Mouse (Mus musculus): ENCODE data around the gene Pdzd3. TPM values are rescaled to one million over a fixed set of nuclear protein-coding genes. Genes with fewer than 3 reads are reported as not detected.
"Not testable (repeated sequence)": the region's sequence is repeated elsewhere in the genome, so short reads cannot be mapped to it uniquely, and the experiment has no call there.

Gene Pdzd3
- total RNA-seq (2021): under 1 TPM; 0.57 to 0.82 TPM

GRCm38 (mm10) chr9:44251314-44251713 is at the start of gene Pdzd3:
Gene Pdzd3 (minus strand): TSS chr9:44251471.
- intact Hi-C loops (cut with DNase I): no loop called here
- DNase-seq (ENCODE audit: low spot score in 2 of 2): no peak

- intact Hi-C loops (cut with DNase I); DNase-seq (ENCODE audit: low spot score in 2 of 2): not testable (repeated sequence)
These were observed 48.7 kb upstream of the Pdzd3 start for GRCm38 (mm10) chr9:44300001-44300400.

DNA sequence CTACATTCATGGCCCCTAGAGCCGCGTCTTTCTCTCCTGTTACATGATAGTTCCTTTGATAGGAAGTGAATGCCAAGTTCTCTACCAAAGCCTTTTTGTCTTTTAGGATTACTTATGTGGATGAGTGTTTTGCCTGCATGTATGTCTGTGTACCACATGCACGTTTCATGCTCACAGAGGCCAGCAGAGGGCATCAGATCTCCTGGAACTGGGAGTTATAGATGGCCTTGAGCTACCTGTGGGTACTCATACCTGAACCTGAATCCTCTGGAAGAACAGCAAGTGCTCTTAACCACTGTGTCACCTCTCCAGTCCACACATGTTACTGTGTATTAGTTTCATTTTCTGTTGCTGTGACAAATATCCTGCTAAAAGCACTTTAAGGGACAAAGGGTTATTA is 41.2 kb upstream of the Pdzd3 start:
- no peak for DNase-seq (ENCODE audit: low spot score in 2 of 2)
- intact Hi-C loops (cut with DNase I): no loop called here

DNA sequence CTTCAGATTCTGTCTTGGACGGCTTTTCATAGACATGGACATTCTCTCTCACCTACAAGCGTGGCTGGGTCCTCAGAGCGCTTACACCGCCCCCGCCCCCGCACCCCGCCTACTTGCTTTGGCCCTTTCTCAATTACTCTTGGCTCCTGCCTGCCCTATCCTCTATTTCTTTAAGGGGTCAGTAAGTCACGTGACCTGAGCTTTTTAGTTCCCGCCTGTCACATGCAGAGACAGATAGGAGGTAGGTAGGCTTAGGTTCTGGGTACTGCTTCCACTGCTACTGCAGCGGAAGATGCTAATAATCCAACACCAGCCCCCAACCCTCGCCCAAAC is 37.7 kb upstream of the Pdzd3 start:
- DNase-seq (ENCODE audit: low spot score in 2 of 2): no peak
- intact Hi-C loops (cut with DNase I): no loop called here

GRCm38 (mm10) chr9:44288076-44288958 is 37.0 kb upstream of the Pdzd3 start, which contains the start of gene Abcg4:
Gene Abcg4 (minus strand): TSS chr9:44288615.
- intact Hi-C loops (cut with DNase I): no loop called here
- DNase-seq (ENCODE audit: low spot score in 2 of 2): peak; percentile 66 to 75

DNA sequence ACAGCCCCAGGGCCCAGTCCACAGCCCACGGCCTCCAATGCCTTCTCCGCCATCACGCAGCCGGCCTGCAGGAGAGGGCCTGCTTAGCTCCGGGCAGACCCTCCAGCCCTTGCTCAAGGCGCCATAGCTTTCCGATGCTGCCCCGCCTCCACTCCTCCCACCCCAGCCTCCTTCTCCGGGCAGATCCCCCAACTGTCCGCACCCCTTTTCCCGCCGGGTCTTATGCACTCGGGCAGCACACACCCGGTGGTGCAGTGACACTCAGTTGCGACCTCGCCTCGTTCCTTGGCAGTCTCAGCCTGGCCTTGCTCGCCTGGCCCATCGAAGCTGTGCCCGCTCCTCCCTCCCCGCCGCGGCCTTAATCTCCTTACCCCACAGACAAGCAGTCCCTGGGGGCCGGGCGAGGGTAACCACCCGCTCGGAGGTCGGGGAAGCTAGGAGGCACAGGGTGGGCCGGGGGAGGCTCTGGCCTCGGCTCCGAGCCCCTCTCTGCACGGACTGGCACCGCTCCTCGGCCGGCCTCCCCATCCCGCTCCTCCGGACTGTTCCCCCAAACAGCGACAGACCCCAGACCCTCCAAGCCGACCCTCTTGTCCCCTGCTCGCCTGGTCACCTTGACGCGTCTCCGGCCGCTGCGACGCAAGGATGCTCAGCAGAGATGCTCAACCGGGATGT is 36.3 kb upstream of the Pdzd3 start:
- intact Hi-C loops (cut with DNase I): no loop called here
- DNase-seq (ENCODE audit: low spot score in 2 of 2): peak; percentile 36 to 52

- peak in 1 of 2 experiments; percentile 18 for DNase-seq (ENCODE audit: low spot score in 2 of 2)
- intact Hi-C loops (cut with DNase I): no loop called here
These were observed 35.7 kb upstream of the Pdzd3 start for GRCm38 (mm10) chr9:44287003-44287400.

GRCm38 (mm10) chr9:44286256-44286850 is 35.1 kb upstream of the Pdzd3 start:
- DNase-seq (ENCODE audit: low spot score in 2 of 2): no peak
- intact Hi-C loops (cut with DNase I): no loop called here

DNA sequence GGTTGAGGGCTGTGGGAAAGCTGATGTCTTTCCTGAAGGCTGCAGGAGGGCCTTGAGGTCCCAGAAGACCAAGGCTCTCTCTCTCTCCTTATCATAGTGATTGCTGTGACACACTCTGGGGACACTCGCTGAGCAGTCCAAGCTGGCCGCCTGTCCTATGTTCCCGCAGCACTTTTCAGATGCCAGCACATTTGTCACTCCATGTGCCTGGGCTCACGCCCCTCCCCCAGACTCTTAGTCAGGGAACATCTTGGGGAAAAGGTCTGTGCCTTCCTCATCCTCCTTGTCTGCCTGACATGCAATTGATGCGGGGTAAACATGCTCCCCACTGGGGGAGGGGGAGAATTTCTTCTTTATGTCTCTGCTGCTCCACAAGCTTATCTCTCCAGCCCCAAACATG is 31.9 kb upstream of the Pdzd3 start:
- intact Hi-C loops (cut with DNase I): no loop called here
- no peak for DNase-seq (ENCODE audit: low spot score in 2 of 2)

- DNase-seq (ENCODE audit: low spot score in 2 of 2): no peak
- intact Hi-C loops (cut with DNase I): no loop called here
These were observed 18.7 kb upstream of the Pdzd3 start for GRCm38 (mm10) chr9:44269973-44270372.

DNA sequence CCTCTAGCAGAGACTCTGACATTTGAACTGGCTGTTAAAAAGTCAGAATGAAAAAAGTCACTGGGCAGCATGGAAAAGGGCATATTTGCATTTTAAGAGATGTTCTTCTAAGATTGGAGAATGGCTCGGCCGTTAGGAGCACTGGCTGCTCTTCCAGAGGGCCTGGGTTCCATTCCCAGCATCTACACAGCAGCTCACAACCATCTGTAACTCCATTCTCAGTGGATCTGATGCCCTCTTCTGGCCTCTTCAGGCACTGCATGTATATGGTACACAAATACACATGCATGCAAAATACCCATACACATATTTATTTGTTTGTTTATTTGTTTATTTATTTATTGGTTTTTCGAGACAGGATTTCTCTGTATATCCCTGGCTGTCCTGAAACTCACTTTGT is 17.8 kb upstream of the Pdzd3 start:
- intact Hi-C loops (cut with DNase I): no loop called here
- DNase-seq (ENCODE audit: low spot score in 2 of 2): no peak

GRCm38 (mm10) chr9:44268432-44268831 is 17.2 kb upstream of the Pdzd3 start, which contains the start of gene Nlrx1:
Gene Nlrx1 (minus strand): TSS chr9:44268599.
- DNase-seq (ENCODE audit: low spot score in 2 of 2): no peak
- intact Hi-C loops (cut with DNase I): loop anchor here (1.0 kb wide), 1 partner anchor 30 kb away; no protein-coding TSS in a partner anchor

DNA sequence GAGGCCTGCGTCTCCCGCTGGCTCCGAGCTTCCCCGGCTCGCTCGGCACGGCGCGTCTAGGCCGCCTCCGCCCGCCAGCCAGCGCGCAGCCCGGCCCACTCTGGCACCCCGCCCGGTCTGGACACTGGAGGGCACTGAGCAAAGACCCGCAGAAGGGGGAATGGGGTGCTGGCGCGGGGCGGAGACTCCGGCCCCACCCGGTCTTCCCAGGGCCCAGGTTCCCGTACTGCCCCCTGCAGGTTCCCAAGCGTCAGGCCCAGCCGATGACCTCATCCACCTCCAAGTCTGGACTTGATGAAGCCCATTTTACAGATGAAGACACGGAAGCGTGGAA is 16.7 kb upstream of the Pdzd3 start:
- peak; percentile 81 to 84 for DNase-seq (ENCODE audit: low spot score in 2 of 2)
- intact Hi-C loops (cut with DNase I): loop anchor here (1.0 kb wide), 1 partner anchor 30 kb away; no protein-coding TSS in a partner anchor

DNA sequence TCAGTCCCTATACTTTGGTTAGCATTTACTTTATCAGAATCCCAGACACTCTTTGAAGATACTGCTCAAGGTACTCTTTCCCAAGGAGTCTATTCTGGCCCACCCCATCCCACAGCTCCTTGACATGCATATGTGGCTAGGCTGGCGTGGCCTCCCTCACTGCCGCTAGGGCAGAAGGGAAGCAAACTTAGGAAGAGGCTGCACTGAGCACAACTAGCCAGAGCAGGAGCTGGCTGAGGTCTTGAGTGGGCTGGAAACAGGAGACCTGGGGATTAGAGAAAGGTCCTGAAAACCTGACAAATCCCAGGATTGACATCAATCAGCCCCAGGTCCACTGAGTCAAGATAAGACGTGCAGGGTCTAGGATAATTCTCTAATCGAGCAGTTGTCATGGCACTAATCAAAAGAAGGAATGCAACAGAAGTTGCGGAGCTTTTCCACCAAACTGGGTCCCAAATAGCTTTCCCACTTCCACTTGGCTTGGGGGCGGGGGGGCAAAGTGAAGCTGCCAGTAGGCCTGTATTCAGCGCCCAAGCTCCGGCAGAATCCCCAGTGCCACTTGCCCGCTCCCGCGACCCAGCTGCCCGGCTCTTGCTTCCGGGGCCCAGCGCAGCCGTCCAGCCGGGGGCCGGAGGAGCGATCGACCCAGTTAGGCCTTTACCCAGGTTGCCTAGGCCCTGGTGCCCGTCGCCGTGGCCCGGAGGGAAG is 16.2 kb upstream of the Pdzd3 start:
- no peak for DNase-seq (ENCODE audit: low spot score in 2 of 2)
- intact Hi-C loops (cut with DNase I): loop anchor here (1.0 kb wide), 1 partner anchor 29 kb away; no protein-coding TSS in a partner anchor

DNA sequence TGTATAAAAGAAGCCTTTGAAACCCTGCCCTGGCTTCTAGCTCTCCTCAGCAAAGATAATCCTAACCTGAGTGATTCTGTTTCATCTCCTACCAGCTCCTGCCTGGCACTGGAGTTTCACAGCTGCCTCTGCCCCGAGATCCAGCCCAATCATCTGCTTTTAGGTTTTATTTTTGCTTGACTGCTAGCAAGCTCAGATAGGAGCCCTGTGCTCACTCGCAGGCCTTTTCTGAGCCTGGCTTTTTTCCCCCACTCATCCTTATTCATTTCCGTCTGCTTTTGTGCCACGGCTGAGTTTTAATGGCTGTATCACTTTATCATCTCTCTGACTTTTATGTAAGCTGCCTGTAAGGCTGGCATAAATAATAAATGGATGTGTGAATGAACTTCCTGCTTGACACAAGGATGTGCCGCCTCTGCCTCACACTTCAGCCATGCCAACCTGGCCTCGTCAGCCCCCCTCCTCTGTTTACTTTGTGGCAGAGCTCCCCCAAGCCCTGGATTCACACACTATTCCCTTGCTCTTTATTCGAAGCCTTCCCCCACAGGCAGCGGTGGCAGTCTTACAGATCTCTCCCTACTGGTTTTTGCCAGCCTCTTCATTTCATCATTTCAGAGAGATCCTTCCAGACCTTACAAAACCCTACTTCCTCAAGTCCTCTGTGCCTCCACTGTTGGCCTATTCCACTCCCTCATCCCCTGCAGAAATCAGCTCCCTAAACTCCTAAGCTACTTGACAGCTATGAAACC is 15.4 kb upstream of the Pdzd3 start:
- peak; percentile 49 to 54 for DNase-seq (ENCODE audit: low spot score in 2 of 2)
- intact Hi-C loops (cut with DNase I): no loop called here

GRCm38 (mm10) chr9:44261388-44261787 is 10.1 kb upstream of the Pdzd3 start:
- DNase-seq (ENCODE audit: low spot score in 2 of 2): no peak
- intact Hi-C loops (cut with DNase I): no loop called here

GRCm38 (mm10) chr9:44259014-44259413 is 7.7 kb upstream of the Pdzd3 start:
- no peak for DNase-seq (ENCODE audit: low spot score in 2 of 2)
- intact Hi-C loops (cut with DNase I): no loop called here

DNA sequence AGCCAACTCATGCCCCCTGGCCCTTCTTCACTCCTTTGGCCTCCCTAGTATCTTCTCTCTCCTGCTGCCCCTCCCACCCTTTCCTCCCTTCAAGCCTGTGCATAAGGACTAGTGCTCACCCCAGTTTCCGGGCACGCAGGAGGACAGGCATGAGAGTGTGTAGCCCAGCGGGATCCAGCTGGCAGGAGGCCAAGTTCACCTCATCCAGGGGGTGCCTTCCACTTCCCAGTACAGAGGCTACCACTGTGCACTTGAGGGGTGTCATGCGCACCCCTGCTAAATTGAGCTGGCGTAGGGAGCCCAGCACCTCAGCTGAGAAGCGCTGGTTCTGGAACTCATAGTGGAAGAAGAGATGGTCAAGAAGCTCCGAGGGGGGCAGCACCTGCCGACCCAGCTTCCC is 4.9 kb upstream of the Pdzd3 start:
- intact Hi-C loops (cut with DNase I): no loop called here
- no peak for DNase-seq (ENCODE audit: low spot score in 2 of 2)

- no peak for DNase-seq (ENCODE audit: low spot score in 2 of 2)
- intact Hi-C loops (cut with DNase I): no loop called here
These were observed 3.9 kb upstream of the Pdzd3 start for GRCm38 (mm10) chr9:44255136-44255521.

Measured in left cerebral cortex, postnatal 36 days (tissue).